Mouse (Mus musculus) retina, postnatal 7 days (tissue): Measurements from ENCODE around the gene Trim13.
"Not testable (repeated sequence)": the region's sequence is repeated elsewhere in the genome, so short reads cannot be mapped to it uniquely, and the experiment has no call there.

Experiments used
- DNase-seq: peaks from one replicate; pipeline ENCODE4 v3.0.0-alpha.2; 2012; ENCODE audit warnings: low read depth, low spot score

The Trim13 gene

DNA sequence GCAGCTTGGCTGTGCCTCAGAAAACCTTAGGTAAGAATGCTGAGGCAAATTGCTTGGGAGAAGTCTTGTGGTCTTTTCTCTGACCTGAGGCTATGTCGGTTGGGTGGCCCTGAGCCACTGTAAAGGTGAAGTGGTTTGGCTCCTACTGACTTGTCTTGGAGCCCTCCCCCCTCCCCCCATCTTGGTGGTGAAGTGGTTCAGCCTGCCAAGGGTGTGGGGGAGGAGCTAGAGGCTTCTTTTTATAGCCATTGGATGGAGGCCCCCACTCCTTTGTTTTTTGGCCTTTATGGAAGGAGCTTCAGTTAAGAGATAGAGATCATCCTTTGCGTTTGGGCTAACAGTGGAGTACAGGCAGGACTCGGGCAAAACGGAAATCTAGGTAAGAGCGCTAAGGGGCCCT lies at the start of gene Trim13:
Gene Trim13 (plus strand): TSS at position 280 of the 400 bp plus-strand sequence.
- DNase-seq, result no peak

DNA sequence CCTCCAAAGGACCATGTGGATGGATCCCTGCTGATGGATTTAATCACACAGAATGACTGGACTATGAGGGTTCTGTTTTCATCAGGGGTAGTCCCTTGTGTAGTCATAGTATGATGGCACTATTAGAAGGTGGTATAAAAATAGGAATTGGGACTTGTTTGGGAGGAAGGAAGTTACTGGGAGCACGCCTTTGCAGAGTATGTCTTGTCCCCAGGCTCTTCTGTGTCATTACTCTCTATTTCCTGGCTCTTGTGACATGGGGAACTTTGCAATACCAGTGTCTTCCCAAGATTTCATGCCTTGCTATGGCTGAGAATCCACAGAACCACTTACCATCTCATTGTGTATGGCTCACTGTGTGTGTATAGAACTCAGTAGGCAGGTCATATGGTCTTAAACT lies 49.4 kb upstream of the Trim13 start:
- no peak for DNase-seq

DNA sequence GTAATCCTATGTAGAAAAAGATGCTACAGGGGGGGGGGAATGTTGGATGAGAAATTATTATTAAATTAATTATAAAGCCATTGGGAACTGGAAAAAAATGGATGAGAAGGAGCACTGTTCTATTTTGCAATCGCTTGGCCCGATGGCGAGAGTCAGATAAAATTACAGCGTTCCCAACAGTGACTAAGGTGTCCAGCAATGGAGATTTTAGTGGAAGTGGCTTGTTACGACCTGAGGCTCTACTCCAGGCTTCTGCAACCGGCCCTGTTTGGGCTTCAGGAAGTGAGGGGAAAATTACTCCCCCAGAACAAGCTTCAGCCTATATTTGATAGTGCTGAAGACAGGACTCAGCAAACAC lies 42.1 kb upstream of the Trim13 start:
- DNase-seq, result no peak

DNA sequence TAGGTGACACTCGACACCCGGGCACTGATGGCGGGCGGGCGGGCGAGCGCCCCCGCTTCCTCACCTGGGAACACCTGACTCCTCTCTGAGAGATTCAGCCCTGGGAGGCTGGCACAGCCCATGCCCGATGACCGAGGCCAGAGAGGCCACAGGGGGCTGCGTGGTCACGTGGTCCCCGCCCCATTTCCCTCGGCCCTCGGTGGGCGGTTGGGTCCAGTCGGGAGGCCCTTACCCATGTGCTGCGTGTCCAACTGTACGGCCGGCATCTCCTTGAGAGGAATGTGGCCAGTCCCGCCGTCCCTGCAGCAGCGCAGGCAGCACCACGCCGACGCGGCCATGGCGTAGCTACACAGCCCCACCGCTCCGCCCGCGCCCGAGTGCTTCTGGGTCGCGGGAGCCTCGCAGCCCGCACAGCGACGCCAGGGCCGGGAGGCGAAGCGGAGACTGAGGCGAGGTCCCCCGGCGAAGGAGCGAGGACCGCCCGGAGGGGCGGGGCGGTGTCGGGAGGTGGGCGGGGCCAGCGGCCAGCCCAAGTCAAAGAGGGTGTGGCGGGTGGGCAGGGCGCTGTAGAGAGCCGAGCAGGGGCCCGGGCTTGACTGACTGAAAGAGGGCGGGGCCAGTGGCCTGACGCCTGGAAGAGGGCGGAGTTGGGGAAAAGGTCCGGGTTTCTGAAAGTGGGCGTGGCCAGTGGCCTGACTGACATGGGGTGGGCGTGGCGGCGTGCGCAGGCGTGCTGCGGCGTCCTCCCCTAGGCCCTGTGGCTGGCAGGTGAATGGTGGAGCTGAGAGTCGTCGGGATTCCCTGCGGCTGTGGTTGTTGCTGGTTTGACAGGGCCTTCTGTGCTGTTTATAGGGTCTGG lies 41.5 kb upstream of the Trim13 start, which contains the start of gene Spryd7:
Gene Spryd7 (minus strand): TSS at position 598 of the 859 bp plus-strand sequence.
- peak; percentile 96 for DNase-seq

DNA sequence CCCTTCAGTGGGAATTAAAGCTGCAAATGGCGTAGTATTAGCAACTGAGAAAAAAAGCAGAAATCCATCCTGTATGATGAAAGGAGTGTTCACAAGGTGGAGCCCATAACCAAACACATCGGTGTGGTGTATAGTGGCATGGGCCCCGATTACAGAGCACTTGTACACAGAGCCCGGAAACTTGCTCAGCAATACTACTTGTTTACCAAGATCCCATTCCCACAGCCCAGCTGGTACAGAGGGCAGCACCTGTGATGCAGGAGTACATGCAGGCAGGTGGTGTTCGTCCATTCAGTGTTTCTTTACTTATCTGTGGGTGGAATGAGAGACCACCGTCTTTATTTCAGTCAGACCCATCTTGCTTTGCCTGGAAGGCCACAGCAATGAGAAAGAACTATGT lies 39.1 kb upstream of the Trim13 start:
- DNase-seq, result no peak

DNA sequence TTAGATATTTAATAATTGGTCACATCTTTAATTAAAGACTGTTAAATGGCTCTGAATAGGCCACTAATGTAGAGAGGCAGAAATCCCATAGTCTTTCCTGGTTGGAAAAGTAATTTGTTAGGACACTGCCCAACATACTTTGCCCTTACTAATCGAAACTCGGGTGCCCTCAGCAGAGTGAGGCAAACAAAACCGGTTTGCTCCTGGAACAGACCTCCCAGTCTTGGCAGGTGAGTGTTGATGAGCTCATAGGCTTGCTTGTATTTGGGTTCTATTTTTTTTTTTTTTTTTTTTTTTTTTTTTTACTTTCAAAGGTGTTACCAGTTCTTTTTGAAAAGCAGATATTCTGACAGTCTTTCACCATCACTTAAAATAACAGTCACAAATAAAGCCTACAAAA lies 38.2 kb upstream of the Trim13 start:
- no peak for DNase-seq

DNA sequence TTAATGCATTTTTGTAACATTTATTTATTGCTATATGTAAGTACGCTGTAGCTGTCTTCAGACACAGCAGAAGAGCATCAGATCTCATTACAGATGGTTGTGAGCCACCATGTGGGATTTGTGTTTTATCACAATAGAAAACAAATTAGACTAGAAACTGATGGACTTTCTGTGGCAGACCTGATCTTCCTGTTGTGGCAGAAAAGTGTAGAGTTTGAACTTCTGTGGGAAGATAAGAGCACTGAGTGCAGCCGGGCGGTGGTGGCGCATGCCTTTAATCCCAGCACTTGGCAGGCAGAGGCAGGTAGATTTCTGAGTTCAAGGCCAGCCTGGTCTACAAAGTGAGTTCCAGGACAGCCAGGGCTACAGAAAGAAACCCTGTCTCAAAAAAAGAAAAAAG lies 31.8 kb upstream of the Trim13 start:
- not testable (repeated sequence) for DNase-seq

DNA sequence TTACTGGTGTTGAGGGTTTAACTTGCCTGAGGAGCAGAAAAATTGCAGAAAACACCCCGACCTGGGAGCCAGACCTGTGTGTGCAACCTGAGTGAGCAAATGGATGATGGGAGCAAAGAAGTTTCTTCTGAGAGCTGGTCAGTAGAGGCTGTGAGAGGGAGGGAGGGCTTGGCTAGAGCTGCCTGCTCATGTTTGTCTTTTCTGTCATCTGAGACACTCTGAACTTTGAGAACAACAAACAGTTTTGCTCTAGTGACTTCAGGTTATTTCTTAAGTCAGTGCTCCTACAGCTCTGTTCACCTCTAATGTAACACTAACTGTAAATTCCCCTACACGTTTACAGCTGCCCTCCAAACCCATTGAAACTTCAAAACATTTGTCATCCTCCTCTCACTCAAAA lies 28.7 kb upstream of the Trim13 start:
- DNase-seq, result no peak

DNA sequence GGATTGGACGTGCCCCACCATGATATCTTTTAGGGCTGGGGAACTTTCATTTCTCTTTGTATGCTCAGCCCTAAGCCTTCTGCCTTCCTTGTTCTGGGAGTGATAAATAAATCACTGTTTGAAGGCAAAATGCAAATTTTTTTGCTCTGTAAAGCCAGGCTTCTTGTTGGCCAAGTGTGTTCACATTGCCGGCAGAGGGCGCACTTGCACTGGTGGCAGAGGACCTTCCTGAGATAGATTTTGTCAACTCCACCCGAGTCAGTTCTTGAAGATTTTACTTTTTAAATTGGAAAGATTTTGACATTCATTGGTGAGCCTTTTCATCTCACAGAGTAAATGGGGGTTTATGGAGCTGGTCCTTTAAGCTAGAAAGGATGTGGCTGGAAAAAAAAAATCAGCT lies 26.7 kb upstream of the Trim13 start:
- peak; percentile 69 for DNase-seq

DNA sequence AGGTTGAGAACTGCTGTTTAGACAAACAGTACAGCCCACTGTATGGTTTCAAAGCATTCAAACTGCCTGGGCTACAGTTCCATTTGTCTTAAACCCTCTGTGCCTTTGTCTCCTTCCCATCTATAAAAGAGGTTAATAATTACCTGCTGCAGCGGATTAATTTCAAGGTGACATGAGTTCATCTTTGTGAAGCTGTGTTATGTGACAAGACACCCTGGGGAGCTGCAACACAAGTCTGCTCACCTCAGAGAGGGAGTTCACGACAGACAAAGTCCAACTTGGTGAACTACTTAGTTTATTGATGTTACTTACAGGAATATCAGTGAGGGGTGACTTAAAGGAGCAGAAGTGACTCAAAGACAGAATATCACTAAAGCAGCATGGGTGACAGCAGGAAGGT lies 25.9 kb upstream of the Trim13 start:
- DNase-seq, result no peak

DNA sequence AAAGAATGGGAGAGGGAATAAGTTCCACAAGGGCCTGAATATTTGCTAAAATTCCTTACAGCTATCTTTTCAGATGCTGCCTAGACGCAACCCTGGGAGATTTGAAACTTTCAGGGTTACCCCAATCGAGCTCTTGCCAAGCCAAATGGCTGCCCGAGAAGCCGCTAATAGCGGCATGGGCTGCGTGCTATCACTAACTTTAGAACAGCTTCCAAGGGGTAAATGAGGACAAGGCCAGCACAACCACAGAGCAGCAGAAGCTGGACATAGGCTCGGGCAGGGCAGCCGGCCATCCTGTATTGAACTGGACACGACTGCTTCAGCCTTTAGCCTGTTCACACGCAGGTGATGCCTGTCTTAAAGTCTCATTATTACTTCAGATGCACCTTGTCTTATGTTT lies 23.0 kb upstream of the Trim13 start:
- DNase-seq, result no peak

DNA sequence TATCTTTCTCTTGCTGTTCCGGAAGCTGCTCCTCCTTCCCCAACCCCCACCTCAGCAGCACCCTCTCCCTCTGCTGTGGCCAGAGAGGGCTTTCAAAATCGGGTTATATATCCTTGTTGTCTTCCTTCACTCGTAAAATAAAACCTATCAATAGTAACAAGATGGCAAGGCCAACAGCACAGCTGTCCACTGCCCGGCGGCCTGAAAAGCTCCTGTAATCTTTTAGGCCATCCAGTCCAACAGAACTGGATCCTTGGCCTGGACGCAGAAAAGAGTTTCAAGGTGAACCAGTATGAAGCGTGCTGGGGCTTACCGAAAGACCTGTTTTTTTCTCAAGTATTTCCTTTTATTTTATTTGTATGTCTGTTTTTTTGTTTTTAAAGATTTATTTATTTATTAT lies 22.1 kb upstream of the Trim13 start:
- DNase-seq, result no peak

DNA sequence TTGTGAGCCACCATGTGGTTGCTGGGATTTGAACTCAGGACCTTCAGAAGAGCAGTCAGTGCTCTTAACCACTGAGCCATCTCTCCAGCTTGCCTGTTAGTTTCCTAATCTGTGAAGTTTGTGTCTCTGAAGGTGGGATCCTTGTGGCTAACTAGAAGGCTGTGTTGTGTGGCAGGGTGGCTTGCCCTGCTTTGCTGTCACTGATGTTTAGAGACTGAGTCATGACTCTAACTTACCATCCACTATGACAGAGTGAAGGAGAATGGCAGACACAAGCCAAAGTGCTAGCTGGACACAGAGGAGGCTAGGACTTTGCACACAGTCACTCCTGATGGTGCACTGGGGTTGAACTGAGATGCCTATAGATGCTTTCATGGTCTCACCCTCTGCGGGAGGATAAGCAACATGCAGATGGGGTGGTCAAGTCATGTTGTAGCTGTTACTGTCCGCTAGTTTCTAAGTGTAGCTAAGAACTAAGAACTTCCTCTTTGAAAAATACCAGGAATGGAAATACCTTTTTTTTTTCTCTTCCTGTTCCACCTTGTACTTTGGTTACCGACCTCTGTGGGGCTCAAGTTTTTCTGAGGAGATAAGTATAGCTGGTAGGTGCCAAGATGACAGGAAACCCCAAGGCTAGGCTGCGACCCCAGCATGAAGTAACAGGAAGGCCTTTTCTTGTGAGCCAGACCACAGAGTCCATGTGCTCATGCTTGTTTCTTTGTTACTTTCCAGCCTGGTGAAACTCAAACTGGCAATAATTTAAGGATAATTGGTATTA lies 8.6 kb upstream of the Trim13 start:
- no peak for DNase-seq

DNA sequence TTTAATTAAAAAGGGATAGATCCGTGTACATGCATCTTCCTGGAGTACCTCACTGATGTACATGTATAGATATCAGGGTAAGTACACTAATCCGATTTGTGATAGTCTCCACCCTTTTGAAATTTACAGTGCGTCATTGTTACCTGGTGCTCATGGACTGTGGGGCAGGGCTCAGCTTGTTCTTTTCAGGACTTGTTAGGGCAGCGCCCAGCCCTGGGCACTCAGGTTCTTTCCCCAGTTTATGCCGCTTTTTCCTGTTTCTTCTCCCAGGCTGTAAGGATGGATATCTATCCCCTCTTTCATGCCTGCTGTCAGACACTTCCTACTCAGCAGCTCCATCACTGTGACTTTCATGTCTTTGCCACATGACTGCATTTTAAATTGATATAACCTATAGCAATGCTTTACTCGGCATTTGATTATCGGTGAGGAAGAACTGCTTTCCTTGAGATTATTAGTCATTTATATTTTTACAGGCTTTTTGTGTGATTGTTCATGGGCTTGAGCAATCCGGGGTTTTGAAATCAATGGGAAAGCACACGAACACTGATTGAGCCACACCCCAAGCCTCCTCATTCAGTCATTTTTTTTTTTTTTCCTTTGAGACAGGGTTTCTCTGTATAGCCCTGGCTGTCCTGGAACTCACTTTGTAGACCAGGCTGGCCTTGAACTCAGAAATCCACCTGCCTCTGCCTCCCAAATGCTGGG lies 1.2 kb upstream of the Trim13 start:
- DNase-seq, result no peak

DNA sequence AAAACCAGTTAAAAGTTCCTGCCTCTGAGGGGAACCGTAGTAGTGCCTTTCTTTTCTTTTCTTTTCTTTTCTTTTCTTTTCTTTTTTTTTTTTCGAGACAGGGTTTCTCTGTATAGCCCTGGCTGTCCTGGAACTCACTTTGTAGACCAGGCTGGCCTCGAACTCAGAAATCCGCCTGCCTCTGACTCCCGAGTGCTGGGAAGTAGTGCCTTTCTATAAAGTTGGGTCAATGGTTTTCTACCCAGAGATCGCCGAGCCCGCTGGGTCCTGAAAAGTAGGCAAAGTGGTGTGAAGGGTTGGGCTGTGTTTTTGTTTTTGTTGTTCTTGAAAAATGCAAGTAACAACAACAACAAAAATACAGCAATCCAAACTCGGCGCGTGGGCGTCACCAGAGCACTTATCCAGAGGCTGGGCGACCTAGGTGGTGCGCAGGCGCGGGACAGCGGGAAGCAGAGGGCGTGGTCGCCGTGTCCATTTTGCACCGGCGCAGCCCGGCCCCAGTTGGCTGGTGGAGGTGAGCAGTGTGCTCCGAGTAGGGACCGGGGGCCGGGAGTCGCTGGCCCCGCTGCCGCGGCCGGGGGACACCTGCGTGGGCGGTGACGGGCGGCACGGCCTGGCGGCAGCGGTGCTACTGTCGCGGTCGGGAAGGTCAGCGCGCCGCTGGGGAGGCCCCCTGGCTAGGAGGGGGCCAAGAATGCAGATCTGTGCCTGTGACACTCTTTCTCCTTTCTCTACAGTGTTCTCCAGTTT lies 1.2 kb downstream of the Trim13 start:
- peak; percentile 66 for DNase-seq

DNA sequence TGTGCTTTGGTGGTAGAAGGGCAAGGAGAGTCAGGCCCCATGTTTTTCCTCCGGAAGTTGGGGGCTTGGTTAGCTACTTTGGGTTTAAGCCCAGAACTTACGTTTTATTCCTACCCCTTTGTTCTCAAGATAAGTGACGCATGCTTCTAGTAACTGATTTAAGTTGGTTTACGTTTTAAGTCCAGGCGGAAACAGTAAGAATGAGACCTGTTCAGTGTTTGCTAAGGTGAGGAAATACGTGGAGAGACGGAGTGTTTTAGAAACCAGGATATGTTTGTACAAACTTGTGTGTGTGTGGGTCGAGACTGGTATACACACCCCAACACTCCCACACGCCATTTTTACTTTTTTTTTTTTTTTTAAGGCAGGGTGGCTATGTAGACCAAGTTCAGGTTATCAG lies 3.3 kb downstream of the Trim13 start:
- no peak for DNase-seq

DNA sequence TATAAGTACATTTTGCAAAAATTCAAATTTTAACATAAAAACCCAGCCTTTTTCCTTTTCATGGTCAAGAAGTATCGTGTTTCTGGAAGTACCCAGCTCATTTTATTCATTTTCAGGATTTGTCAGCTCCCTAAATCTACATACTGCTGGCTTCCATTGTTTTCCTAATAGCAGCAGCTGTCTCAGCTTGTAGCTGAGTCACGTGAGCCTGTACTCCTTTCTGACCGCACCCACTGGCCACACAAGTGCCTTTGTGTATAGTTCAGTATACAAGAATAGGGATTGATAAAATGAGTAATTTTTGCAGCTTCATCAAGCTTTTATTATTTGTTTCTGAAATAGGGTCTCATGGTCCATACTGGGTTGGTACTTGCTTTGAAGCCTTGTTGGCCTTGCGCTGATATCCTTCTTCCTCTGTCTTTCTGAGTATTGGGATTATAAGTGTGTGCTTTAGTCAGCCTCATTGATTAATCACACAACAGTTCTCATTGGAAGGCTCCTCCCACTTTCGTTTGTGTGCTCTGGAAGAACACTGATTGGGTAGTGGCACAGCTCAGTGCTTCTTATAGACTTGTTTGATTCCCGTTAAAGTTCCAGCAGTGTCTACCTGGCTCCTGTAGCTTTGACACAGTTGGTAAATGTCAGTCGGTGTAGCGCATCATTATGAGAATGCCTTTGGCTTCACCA lies 5.2 kb downstream of the Trim13 start:
- DNase-seq, result no peak

DNA sequence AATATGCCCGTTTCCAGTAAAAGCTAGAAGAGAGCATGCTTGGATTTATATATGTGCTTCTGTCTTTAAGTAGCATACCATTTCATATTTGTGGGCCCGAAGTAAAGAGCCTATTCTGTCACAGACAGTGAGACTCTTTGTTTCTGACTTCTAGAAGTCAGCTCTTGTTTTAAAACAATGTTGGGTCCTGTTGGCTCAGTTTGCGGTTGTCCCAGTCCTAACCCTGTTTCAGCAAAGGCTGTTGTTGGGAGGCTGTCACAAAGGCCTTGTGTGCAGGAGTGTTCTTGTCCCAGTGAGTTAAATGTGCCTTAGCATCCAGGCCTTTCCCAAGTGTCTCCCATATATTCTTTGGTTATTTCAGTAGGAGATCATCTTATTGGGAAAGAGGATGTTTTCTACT lies 6.0 kb downstream of the Trim13 start:
- no peak for DNase-seq

DNA sequence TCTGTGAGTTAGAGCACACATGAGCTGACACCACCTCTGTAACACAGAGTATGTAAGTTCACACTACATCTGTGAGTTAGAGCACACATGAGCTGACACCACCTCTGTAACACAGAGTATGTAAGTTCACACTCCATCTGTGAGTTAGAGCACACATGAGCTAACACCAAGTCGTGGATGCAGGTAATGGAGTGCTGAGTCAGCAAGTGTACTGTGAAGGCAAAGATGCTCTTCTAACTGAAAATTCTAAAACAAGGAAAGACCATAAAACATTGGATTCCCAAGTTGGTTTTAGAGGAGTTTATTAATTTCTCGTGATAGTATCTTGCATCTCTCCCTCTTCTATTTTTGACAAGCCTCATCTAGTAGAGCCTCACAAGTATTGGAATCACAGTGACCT lies 8.0 kb downstream of the Trim13 start:
- DNase-seq, result not testable (repeated sequence)

DNA sequence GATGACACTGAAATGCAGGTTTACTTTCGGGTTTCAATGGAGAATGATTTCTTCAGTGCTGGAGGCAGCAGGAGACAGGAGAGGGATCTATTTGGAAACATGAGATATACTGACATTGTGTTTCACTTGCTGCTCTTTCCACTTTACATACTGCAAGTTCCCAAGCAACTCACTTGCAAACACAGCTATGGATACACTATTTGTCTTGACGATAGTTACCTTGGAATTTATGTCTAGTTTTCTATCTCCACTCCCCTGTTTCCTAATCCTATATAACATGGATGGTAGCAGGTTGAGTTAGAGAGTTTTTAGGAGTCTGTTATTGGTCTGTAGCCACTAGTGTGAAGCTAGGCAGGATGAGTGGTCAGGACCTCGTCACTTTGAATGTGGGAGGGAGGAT lies 9.1 kb downstream of the Trim13 start, which contains the start of gene Kcnrg:
Gene Kcnrg (plus strand): TSS at position 301 of the 400 bp plus-strand sequence.
- no peak for DNase-seq

DNA sequence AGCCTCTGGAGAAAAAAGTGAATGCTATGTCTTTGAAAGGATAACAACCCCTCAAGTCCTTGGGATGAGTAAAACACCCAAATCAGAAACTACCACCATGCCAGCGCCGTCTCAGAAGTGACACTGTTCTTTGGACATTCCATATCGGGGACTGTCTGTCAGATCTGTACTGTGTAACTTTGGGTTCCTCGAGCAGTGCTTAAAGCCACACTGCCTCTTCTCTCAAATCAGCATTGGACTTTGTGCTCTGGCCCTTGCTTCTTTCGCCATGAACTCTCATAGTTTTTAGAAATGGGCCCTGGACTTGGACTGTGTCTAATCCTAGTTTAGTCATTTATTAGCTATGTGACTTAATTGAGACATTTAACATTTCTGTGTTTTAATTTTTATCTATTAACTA lies 13.7 kb downstream of the Trim13 start:
- no peak for DNase-seq
